Mouse (Mus musculus) v-Abl transformed pro-B cells (cell line): ENCODE measurements around the gene Rfesd.

Source experiments
- in situ Hi-C, 2 experiments: fragments of 400-800 bp; cut with MboI; formaldehyde crosslinking; loops; one replicate each; pipeline ENCODE4 v1.15.1; 2025; ENCODE audit not compliant: unreplicated experiment in 2 of 2

Rfesd gene

DNA sequence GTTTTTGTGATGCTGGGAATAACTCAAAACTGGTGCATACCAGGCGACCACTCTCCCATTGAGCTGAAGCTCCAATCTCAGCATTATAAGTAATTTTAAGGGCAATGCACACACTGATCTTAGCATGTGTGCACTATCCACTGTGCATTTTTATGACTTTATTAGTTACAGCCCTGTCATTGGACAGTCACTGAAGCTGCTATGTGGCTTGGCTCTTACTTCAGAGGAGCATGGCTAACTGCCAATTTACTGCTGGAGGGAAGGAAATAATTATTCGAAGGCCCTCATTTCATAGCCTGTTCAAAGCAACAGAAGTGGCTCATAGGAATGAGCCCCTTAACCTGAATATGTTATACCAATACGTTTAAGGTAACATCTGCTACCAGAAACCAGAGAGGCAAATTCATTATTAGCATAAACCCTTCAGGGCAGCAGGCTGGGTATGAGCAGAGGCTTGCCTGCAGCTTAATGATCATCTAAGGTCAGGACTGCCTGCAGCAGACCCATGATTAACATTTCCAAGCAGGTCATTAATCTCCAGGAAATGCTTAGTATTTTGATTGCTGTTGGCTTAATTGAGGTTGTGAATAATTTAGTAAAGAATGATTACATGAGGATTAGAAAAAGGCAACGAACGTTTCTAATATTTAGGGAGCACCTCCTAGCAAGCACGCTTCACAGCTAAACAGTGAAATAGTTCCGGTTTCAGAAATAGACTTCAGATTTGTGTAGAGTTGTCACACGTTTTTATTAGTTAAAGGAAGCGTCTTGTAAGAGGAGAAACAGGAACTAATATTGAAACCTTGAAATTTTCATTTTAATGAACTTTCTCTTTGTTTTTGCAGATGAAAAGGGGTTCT is 26.1 kb downstream of the Rfesd start:
- in situ Hi-C loops: loop anchor here in 1 of 2 experiments (25.0 kb wide), 1 partner anchor 695 kb away; no protein-coding TSS in a partner anchor

DNA sequence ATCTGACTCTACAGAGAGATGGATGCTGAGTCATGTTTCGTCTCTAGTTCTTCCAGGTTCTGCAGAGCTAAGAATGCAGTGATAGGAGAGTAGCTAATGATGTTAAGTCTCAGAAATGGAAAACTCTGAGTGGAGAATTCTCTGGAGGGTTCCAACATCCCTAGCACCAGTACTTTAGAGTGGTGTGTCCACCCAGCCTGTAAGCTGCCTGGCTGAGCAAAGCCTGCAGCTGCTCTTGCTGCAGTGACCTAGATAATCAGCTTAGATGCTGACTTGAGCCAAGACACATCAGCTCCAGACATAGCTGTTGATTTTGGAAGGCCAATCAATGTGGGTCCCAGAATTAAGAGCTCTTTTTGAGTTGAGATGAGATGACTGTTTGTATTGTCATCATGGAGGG is 30.4 kb downstream of the Rfesd start:
- in situ Hi-C loops: loop anchor here in 1 of 2 experiments (10.0 to 25.0 kb wide), 2 partner anchors 317 to 699 kb away; partner anchors contain the start of gene Fam81b

DNA sequence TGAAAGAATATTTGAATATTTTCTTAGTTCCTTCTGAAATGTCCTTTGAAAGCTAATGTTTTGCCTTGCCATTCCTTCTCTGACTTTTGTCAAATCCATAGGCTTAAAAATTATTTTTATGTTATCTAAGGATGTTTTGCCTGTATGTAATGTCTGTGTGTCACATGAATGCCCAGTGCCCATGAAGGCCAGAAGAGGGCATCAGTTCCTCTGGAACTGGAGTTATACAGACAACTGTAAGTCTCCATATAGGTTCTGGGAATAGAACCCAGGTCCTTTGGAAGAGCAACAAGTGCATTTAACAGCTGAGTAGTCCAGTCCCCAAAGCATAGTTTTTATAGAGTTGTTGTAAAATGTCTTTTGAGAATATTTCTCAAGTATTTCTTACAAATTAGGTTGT is 36.6 kb downstream of the Rfesd start:
- in situ Hi-C loops: loop anchor here in 1 of 2 experiments (10.0 to 25.0 kb wide), 2 partner anchors 323 to 705 kb away; partner anchors contain the start of gene Fam81b

DNA sequence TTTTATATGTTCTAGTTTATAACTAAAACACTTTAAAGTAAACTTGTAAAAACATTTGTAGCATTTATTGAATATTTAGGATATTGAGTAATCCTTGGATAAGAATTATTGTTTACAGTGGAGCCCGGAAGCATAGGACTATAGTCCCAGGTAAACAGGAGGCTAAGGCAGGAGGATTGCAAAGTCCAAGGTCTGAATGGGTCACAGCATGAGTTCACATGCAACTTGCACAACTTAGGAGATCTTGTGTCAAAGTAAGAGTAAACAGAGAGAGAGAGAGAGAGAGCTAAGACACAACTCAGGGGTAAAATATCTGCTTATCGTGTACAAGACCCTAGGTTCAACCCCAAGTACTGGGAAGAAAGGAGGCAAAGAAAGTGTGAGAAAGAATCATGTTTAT is 41.9 kb downstream of the Rfesd start:
- in situ Hi-C loops: loop anchor here (5.0 to 25.0 kb wide), 3 partner anchors 331 to 711 kb away; partner anchors contain the start of gene Fam81b (in 1 of the 2)

DNA sequence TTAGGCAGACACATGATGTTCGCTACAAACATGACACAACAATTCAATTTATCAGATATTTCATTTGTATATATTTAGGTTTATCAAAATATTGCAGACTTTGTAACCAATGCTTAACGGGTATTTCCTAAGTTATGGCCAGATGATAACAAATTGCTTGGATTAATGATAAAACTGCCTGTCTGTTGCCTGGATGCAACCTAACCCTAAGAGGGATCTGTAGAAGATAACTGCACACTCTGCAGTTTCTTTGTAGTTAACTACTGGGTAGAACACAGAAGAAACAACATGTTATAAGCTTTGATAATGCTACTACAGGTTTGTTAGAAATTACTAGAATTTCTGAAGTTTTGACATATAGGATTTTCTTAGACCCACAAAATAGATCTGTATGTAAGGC is 42.3 kb downstream of the Rfesd start:
- in situ Hi-C loops: loop anchor here (5.0 to 25.0 kb wide), 3 partner anchors 331 to 711 kb away; partner anchors contain the start of gene Fam81b (in 1 of the 2)

DNA sequence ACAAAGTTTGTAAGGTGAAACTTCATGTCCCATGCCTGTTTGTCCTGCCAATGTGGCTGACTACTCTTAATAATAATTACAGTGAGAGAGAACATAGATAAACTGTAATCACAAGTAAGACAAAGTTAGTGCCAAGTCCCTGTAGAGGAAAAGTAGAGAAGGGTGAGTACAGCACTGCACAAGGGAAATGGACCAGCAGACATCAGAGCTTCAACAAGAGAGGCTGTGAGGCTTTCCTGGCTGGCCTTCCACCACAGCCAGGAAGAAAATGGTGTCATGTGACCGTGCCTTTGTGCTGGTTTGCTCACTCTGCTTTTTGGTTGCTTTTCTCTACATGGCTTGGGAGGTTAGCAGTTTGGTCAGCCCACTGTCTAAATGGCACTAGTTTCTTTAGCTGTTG is 42.9 kb downstream of the Rfesd start:
- in situ Hi-C loops: loop anchor here (5.0 to 25.0 kb wide), 3 partner anchors 332 to 712 kb away; partner anchors contain the start of gene Fam81b (in 1 of the 2)

DNA sequence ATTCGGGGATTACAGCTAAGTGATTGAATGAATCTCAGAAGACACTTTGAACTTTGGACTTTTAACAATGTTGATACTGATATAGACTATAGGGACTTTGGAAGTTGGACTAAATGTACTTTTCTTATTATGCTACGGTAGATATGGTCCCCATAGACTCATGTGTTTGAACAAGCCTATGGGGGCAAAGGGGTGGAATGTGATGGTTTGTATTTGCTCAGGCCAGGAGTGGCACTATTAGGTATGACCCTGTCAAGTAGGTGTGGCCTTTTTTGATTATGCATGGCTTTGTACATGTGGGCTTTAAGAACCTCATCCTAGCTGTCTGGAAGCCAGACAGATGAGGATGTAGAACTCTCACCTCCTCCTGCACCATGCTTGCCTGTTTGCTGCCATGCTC is 44.0 kb downstream of the Rfesd start:
- in situ Hi-C loops: no loop called here

DNA sequence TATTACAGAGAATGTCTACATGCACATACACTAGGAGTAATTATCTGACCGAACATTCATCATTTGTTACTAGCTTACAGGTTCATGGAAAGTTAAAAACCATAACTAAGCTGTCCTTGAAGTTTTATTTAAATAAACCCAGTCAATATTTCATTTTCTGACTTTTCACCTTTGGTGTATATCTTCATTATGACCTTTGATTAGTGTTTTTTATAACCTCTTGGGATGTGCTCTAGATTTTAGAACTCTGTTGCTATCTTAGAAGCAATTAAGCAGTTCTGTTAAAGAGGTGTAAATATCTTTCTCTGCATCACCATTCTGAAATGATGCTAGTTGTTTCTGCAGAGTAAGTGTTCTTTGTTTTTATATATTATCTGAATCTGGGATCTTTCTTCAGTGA is 51.7 kb downstream of the Rfesd start, which contains the start of gene Spata9:
TSS of gene Spata9 (plus strand) at position 301 of the 400 bp plus-strand sequence.
- in situ Hi-C loops: no loop called here

DNA sequence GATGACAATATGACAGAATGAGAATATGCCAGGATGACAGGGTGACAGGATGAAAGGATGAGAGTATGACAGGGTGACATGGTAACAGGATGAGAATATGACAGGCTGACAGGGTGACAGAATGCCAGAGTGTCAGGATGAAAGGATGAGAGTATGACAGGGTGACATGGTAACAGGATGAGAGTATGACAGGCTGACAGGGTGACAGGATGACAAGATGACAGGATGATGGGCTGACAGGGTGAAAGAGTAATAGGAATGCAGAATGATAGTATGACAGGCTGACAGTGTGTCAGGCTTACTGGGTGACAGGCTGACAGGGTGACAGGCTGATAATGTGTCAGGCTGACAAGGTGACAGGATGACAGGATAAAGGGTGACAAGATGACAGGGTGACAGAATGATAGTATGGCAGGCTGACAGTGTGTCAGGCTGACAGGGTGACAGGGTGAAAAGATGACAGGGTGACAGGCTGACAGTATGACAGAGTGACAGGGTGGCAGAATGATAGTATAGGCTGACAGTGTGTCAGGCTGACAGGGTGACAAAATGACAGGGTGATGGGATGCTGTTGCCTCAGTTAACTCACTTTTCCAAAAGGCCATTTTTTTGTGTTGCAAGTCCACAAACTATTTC is 63.0 kb downstream of the Rfesd start:
- in situ Hi-C loops: no loop called here
